Mouse (Mus musculus) ES-E14 (cell line): Measurements from ENCODE around the gene Ncoa7. TPM values are rescaled to one million over a fixed set of nuclear protein-coding genes. Genes with fewer than 3 reads are reported as not detected.
A peak's percentile ranks its signal among the peaks of the same experiment; 100 is the strongest.

ENCODE experiments used
- DNase-seq: peaks from one replicate; pipeline ENCODE4 v3.0.0-alpha.2; 2013; ENCODE audit warnings: low read depth, low spot score
- H3K27ac ChIP-seq: 2 replicates; pipeline ENCODE4 v1.5.1; 2012; ENCODE audit warnings: low read depth, mild to moderate bottlenecking, low read length, moderate library complexity, mixed read lengths; ENCODE audit not compliant: poor library complexity, insufficient read depth, severe bottlenecking
- H3K36me3 ChIP-seq: 2 replicates; pipeline ENCODE4 v1.6.1; 2012; ENCODE audit warnings: mild to moderate bottlenecking, low read length, moderate library complexity, mixed read lengths; ENCODE audit not compliant: control insufficient read depth, poor library complexity, insufficient read depth, severe bottlenecking
- H3K4me1 ChIP-seq, 2 experiments: fragments of 150-350 bp in 1 of 2; sonication (generic) in 1 of 2; 2 replicates each; pipeline ENCODE4 v1.6.1; 2012; ENCODE audit warnings: low read length in 2 of 2, mild to moderate bottlenecking in 1 of 2, mixed read lengths in 1 of 2; ENCODE audit not compliant: control insufficient read depth in 2 of 2, insufficient read depth in 2 of 2, poor library complexity in 1 of 2
- H3K4me3 ChIP-seq, 2 experiments: fragments of 150-350 bp in 1 of 2; sonication (generic) in 1 of 2; 2 replicates each; pipeline ENCODE4 v1.5.1; 2012; ENCODE audit warnings: low read length in 2 of 2, low read depth in 1 of 2, mild to moderate bottlenecking in 1 of 2, mixed read lengths in 1 of 2; ENCODE audit not compliant: insufficient read depth in 1 of 2, poor library complexity in 1 of 2, severe bottlenecking in 1 of 2
- H3K9ac ChIP-seq: 2 replicates; pipeline ENCODE4 v1.6.1; 2012; ENCODE audit warnings: low read depth, mild to moderate bottlenecking, low read length, mixed read lengths; ENCODE audit not compliant: poor library complexity, insufficient read depth, severe bottlenecking
- H3K9me3 ChIP-seq: fragments of 150-350 bp; sonication (generic); 2 replicates; pipeline ENCODE4 v1.6.1; 2012; ENCODE audit warnings: low read depth, mild to moderate bottlenecking, low read length; ENCODE audit not compliant: control insufficient read depth, insufficient read depth
- CHD2 ChIP-seq: IDR thresholded peaks from 2 replicates; pipeline ENCODE4 v1.6.1; 2014; ENCODE audit warnings: mild to moderate bottlenecking, low read depth, low read length, inconsistent platforms
- HCFC1 ChIP-seq: IDR thresholded peaks from 2 replicates; pipeline ENCODE4 v1.6.1; 2012; ENCODE audit warnings: low read length, inconsistent platforms, borderline replicate concordance; ENCODE audit not compliant: insufficient read depth
- MAFK ChIP-seq: IDR thresholded peaks from 2 replicates; pipeline ENCODE4 v1.6.1; 2014; ENCODE audit warnings: mild to moderate bottlenecking, low read depth, low read length, inconsistent platforms; ENCODE audit not compliant: insufficient read depth
- ZC3H11A ChIP-seq: IDR thresholded peaks from 2 replicates; pipeline ENCODE4 v1.6.1; 2012; ENCODE audit warnings: low read depth, mild to moderate bottlenecking, inconsistent platforms, low read length, borderline replicate concordance
- ZNF384 ChIP-seq: IDR thresholded peaks from 2 replicates; pipeline ENCODE4 v1.6.1; 2012; ENCODE audit warnings: low read depth, low read length, inconsistent platforms
- in situ Hi-C, 2 experiments: fragments of 600-800 bp; cut with MboI; formaldehyde crosslinking; loops; one replicate each; pipeline ENCODE4 v1.15.1; 2025; ENCODE audit warnings: low sequenced_read_pairs in 2 of 2, inconsistent platforms in 1 of 2; ENCODE audit not compliant: unreplicated experiment in 2 of 2
- total RNA-seq: library from RNA; depleted of rRNA; stranded (reverse); fragments of 300-350 nt; gene quantifications from 2 replicates; pipeline ENCODE4 v1.2.3, GENCODE M21; 2012

Gene Ncoa7
- total RNA-seq, 1 experiment, result 8.7 TPM

GRCm38 (mm10) chr10:30842643-30843437 lies 39.7 kb upstream of the Ncoa7 start, which contains the start of gene Hey2:
Hey2 (minus strand) TSS chr10:30842801.
- TF ChIP-seq CHD2, result peak; percentile 54; the same call in 1 of the 2 replicates
- peak; percentile 56; the same call in 1 of the 2 replicates for TF ChIP-seq ZNF384
- no peak; the same call in 1 of the 2 replicates for TF ChIP-seq HCFC1
- no peak for TF ChIP-seq MAFK

DNA sequence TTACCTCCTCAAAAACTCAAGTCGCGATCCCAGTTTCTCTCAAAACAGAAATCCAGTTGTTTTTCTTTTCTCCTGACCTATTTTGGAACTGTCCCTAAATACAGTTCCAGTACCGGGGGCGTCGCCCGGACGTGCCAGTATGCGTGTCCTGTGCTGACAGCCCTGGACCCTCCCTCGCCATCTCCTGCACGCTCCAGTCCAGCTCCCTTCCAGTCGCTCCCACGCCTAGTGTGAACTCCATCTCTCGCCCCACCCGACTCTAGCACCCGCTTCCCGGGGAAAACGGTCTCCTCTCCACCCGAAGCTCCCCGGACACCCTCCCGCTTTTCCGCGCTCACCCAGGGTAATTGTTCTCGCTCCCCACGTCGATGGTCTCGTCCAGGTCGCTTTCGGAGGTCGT lies 39.1 kb upstream of the Ncoa7 start:
- H3K4me1 ChIP-seq, result no peaks in the 10 kb centered on the region
- DNase-seq, result no peak
- TF ChIP-seq MAFK (no peak), ZC3H11A (no peak), HCFC1 (peak; percentile 18; the same call in 1 of the 2 replicates), ZNF384 (no peak)
- peak overlapping the region; percentile 29 for H3K9ac ChIP-seq
- H3K9me3 ChIP-seq, result no peaks in the 10 kb centered on the region
- peak overlapping the region; percentile 74 to 88 for H3K4me3 ChIP-seq
- no peak overlapping the region for H3K27ac ChIP-seq
- in situ Hi-C loops, result loop anchor here (10.0 to 25.0 kb wide), 2 partner anchors 463 to 470 kb away; partner anchors contain the start of gene Hddc2 (in 1 of the 2)
- H3K36me3 ChIP-seq, result no peaks in the 10 kb centered on the region

More at GRCm38 (mm10) chr10:30842643-30843437, 39.7 kb upstream of the Ncoa7 start, which contains the start of gene Hey2:
- Histone ChIP-seq H3K36me3 (no peaks in the 10 kb centered on the region), H3K4me3 (peak within 1 kb of the TSS; percentile 74 to 88), H3K9me3 (no peaks in the 10 kb centered on the region), H3K27ac (no peak within 1 kb of the TSS), H3K4me1 (no peaks in the 10 kb centered on the region), H3K9ac (peak within 1 kb of the TSS; percentile 29)
- in situ Hi-C loops, result loop anchor here (10.0 to 25.0 kb wide), 2 partner anchors 462 to 469 kb away; partner anchors contain the start of gene Hddc2 (in 1 of the 2)
- DNase-seq, result peak; percentile 96

GRCm38 (mm10) chr10:30840824-30841223 lies 37.7 kb upstream of the Ncoa7 start:
- no peak for DNase-seq
- in situ Hi-C loops, result loop anchor here (10.0 to 25.0 kb wide), 2 partner anchors 464 to 471 kb away; partner anchors contain the start of gene Hddc2 (in 1 of the 2)
- Histone ChIP-seq H3K4me3 (no peak overlapping the region), H3K27ac (no peak overlapping the region), H3K4me1 (no peaks in the 10 kb centered on the region), H3K36me3 (no peaks in the 10 kb centered on the region), H3K9me3 (no peaks in the 10 kb centered on the region), H3K9ac (no peak overlapping the region)
- TF ChIP-seq ZC3H11A (no peak), CHD2 (no peak), ZNF384 (no peak), HCFC1 (no peak), MAFK (no peak)

DNA sequence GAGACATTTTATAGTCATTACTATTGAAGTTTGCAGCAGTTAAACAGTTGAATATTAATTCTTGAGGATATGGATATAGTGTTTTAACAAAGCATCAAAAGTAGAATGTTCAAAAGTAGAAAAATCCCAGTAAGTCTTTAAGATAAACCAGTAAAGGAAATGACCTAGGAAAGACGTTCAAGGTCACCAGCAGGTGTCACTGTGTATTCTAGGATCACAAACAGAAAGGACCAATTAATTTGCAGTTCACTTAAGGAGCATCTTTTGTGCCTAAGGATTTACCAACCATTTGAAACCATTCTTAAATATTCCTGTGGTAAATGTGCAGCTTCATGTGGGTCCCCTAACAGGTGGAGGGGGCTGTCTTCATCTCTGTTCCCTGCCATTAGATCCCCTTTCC lies 35.1 kb upstream of the Ncoa7 start:
- TF ChIP-seq ZC3H11A (peak; percentile 57; the same call in 1 of the 2 replicates), CHD2 (no peak)
- no peak overlapping the region for H3K27ac ChIP-seq
- H3K4me3 ChIP-seq, result no peak overlapping the region
- no peaks in the 10 kb centered on the region for H3K36me3 ChIP-seq
- no peaks in the 10 kb centered on the region for H3K4me1 ChIP-seq
- H3K9me3 ChIP-seq, result no peaks in the 10 kb centered on the region
- in situ Hi-C loops, result loop anchor here in 1 of 2 experiments (25.0 kb wide), 1 partner anchor 474 kb away; the partner anchor contains the start of gene Hddc2
- DNase-seq, result peak; percentile 51
- no peak overlapping the region for H3K9ac ChIP-seq
